Mouse (Mus musculus) cortical plate, adult 2 months (tissue): ENCODE data around the gene Camk1d.

Experiments
- CTCF ChIP-seq: fragments of 200-500 bp; IDR thresholded peaks from 2 replicates; pipeline ENCODE4 v1.5.1; 2011; ENCODE audit warnings: mild to moderate bottlenecking, control low read depth, low read length; ENCODE audit not compliant: insufficient read depth; ENCODE audit errors: extremely low read depth
- POLR2A ChIP-seq: fragments of 200-500 bp; IDR thresholded peaks from 2 replicates; pipeline ENCODE4 v1.6.1; 2011; ENCODE audit warnings: mild to moderate bottlenecking, low read length, control low read depth; ENCODE audit not compliant: insufficient read depth; ENCODE audit errors: extremely low read depth

DNA sequence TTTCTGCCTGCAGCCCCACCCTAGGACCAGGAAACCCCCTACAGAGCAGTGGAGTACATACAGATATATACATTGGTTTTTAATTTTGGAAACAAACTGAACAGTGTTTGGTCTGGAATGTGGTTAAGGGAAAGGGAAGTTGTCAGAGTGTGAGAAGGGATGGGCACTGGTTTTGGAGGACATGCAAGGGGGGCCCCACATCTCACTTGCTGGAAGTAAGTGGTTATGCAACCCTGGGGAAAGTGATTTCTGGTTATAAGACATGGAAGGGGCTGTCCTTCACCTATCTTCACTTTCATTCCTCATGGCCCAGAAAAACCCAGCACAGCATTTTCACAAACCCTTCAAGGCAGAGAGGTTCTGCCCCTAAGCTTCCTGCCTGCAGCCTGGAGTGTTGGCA, 419.2 kb downstream of the Camk1d start:
- TF ChIP-seq CTCF: no peak
- no peak for TF ChIP-seq POLR2A
